Mouse (Mus musculus): ENCODE results near the gene Slfn5. TPM values are rescaled to one million over a fixed set of nuclear protein-coding genes. Genes with fewer than 3 reads are reported as not detected.

Gene Slfn5
- polyA plus RNA-seq, 1 experiment from 2014 or later = 4.5 TPM

DNA sequence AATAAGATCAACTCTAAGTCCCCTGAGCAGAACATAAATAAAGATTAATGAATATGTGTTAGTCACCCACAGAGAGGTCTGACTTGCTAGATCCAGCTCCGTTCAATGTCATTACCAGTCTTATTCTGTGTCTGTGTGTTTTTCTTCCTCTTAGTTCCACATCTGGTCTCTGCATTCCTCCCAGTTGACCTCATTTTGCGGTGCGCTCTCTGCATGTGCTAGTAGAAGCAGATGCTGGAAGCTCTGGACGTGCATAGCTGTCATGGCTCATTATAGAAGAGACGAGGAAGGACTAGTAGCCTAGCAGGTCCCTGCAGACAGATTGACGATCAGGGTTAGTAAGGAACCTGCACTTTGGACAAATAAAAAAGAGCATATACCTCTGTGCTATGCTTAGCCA is 7.8 kb upstream of the Slfn5 start:
- H3K27me3 ChIP-seq (ENCODE audit: insufficient read depth, low read length) = peaks cover 3% of the 10 kb centered on the region
- H3K27ac ChIP-seq (ENCODE audit: low read depth) = no peak overlapping the region
- H3K4me3 ChIP-seq (ENCODE audit: low read depth, low read length) = no peak overlapping the region
- H3K4me1 ChIP-seq (ENCODE audit: insufficient read depth) = no peaks in the 10 kb centered on the region
- H3K36me3 ChIP-seq (replicated peaks; ENCODE audit: insufficient read depth, low read length) = no peaks in the 10 kb centered on the region
- DNase-seq (no peak), ATAC-seq (no peak)
- H3K9ac ChIP-seq (replicated peaks) = no peak overlapping the region
- 59% methylated on average over 6 of the region's 6 CpGs for WGBS (ENCODE audit: insufficient replicate concordance)
- TF ChIP-seq CTCF (IDR thresholded peaks at IDR 0.05; ENCODE audit: low read depth) (no peak), EP300 (IDR thresholded peaks at IDR 0.05; ENCODE audit: low read depth) (no peak)
- no peak overlapping the region for H3K4me2 ChIP-seq (ENCODE audit: low read depth, low read length)
- H3K9me3 ChIP-seq (ENCODE audit: low read length) = no peaks in the 10 kb centered on the region

DNA sequence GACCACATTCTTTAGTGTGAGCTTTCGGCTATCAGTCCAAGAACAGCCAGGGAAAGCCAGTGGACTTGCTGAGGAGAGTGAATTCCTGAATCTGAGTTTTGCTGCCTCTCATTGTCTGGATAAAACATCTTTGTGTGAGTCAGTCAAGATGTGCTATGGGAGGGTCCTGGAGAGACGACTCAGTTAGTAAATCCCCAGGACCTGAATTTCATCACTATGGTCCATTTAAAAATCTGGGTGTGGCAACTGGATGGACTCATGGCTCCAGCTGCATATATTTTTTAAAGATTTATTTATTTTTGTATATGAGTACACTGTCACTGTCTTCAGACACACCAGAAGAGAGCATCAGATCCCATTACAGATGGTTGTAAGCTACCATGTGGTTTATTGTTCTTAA is 5.5 kb upstream of the Slfn5 start:
- Histone ChIP-seq H3K4me3 (ENCODE audit: low read depth, low read length) (no peak overlapping the region), H3K36me3 (replicated peaks; ENCODE audit: insufficient read depth, low read length) (no peaks in the 10 kb centered on the region), H3K27me3 (ENCODE audit: insufficient read depth, low read length) (peaks cover 6% of the 10 kb centered on the region), H3K27ac (ENCODE audit: low read depth) (no peak overlapping the region), H3K9ac (replicated peaks) (no peak overlapping the region), H3K4me1 (ENCODE audit: insufficient read depth) (no peaks in the 10 kb centered on the region), H3K4me2 (ENCODE audit: low read depth, low read length) (no peak overlapping the region), H3K9me3 (ENCODE audit: low read length) (no peaks in the 10 kb centered on the region)
- no peak for TF ChIP-seq CTCF (IDR thresholded peaks at IDR 0.05; ENCODE audit: low read depth)
- TF ChIP-seq EP300 (IDR thresholded peaks at IDR 0.05; ENCODE audit: low read depth) = no peak
- DNase-seq = no peak
- 50% methylated on average over 2 of the region's 2 CpGs for WGBS (ENCODE audit: insufficient replicate concordance)
- ATAC-seq = no peak

DNA sequence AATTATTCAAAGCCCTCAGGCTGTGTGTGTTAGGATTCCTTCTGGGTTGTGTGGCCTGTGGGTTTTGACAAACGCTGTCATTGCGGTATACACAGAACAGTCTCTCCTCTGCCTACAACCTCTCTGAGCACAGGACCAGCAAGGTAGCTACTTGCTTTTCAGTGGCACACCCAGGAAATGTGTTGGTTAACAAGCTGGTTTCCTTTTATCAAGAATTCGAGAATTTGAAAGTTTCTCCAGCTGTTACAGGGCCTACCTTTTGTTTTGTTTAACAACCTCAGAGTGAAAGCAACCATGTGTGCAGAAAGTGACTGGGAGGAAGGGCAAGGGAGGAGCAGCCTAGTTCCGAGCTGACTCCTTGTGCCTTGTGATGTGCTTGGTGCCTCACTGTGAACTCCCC is 3.7 kb upstream of the Slfn5 start:
- no peaks in the 10 kb centered on the region for H3K36me3 ChIP-seq (replicated peaks; ENCODE audit: insufficient read depth, low read length)
- H3K4me3 ChIP-seq (ENCODE audit: low read depth, low read length) = no peak overlapping the region
- no peak overlapping the region for H3K27ac ChIP-seq (ENCODE audit: low read depth)
- peaks cover 5% of the 10 kb centered on the region; the same call in 1 of the 2 replicates for H3K4me1 ChIP-seq (ENCODE audit: insufficient read depth)
- H3K9me3 ChIP-seq (ENCODE audit: low read length) = no peaks in the 10 kb centered on the region
- 51% methylated on average over 4 of the region's 4 CpGs for WGBS (ENCODE audit: insufficient replicate concordance)
- H3K9ac ChIP-seq (replicated peaks) = no peak overlapping the region
- H3K27me3 ChIP-seq (ENCODE audit: insufficient read depth, low read length) = peaks cover 23% of the 10 kb centered on the region
- no peak for DNase-seq
- no peak overlapping the region for H3K4me2 ChIP-seq (ENCODE audit: low read depth, low read length)
- TF ChIP-seq EP300 (IDR thresholded peaks at IDR 0.05; ENCODE audit: low read depth) (no peak), CTCF (IDR thresholded peaks at IDR 0.05; ENCODE audit: low read depth) (no peak)
- no peak for ATAC-seq

DNA sequence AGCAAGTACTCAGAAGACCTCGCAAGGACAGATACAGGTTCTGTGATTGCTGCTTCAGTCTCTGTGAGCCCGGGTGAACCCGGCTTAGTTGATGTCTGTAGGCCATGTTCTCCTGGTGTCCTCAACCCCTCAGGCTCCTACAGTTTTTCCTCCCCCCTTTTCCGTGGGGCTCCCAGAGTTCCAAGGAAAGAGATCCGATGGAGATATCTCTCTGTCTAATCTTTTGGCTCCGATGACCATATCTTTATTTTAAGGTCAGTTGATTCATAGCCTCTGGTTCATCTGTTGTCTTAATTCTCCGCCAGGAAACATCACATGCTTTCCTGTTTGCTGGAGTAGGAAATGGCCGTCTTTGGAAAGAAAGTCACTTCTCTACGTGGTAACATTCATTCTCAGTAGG is 2.1 kb upstream of the Slfn5 start:
- H3K27ac ChIP-seq (ENCODE audit: low read depth) = no peak overlapping the region
- TF ChIP-seq CTCF (IDR thresholded peaks at IDR 0.05; ENCODE audit: low read depth) (no peak), EP300 (IDR thresholded peaks at IDR 0.05; ENCODE audit: low read depth) (no peak)
- no peaks in the 10 kb centered on the region for H3K36me3 ChIP-seq (replicated peaks; ENCODE audit: insufficient read depth, low read length)
- H3K4me3 ChIP-seq (ENCODE audit: low read depth, low read length) = no peak overlapping the region
- no peaks in the 10 kb centered on the region for H3K9me3 ChIP-seq (ENCODE audit: low read length)
- H3K27me3 ChIP-seq (ENCODE audit: insufficient read depth, low read length) = peaks cover 27% of the 10 kb centered on the region
- H3K4me2 ChIP-seq (ENCODE audit: low read depth, low read length) = no peak overlapping the region
- DNase-seq (no peak), ATAC-seq (no peak)
- H3K4me1 ChIP-seq (ENCODE audit: insufficient read depth) = peaks cover 5% of the 10 kb centered on the region; the same call in 1 of the 2 replicates
- no peak overlapping the region for H3K9ac ChIP-seq (replicated peaks)
- 61% methylated on average over 9 of the region's 9 CpGs for WGBS (ENCODE audit: insufficient replicate concordance)

DNA sequence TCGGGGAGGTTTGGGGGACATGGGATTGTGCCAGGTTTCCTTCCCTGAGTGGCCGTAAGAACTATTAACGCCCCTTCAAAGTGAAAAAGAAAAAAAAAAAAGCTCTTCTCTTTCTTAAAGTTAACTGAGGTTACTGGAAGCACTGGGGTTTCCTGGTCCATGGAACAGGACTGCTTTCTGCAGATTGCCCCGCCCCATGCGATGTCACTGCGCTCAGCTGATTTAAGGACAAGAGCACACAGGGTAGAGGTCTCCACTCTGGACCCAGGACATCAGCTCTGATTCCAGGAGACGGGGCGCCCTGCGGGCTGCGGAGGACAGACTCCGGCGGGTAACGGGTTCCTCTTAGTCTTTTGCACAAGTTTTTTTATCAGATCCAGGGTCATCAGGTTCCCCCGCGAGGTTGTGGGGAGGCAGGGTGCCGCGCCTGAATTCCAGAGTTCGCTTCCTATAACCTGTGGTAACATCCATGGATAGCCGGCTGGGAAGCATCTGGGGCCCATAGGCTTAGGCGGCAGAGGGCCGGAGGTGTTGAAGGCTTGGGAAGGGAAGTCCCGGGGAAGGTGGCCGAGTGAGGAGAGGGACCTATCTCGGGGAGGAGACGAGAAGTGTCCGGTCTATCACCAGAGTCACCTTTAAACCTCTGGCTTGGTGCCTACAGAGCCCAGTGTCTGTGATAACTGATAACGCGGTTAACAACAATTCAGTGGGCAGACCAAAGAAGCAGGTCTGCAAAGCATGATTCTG is 889 bp downstream of the Slfn5 start:
- ATAC-seq (peak; percentile 67; the same call in 1 of the 2 replicates), DNase-seq (peak; percentile 38)
- Histone ChIP-seq H3K27me3 (ENCODE audit: insufficient read depth, low read length) (peaks cover 40% of the 10 kb centered on the region), H3K4me2 (ENCODE audit: low read depth, low read length) (peak overlapping the region; percentile 57), H3K4me1 (ENCODE audit: insufficient read depth) (peaks cover 9% of the 10 kb centered on the region; the same call in 1 of the 2 replicates), H3K9me3 (ENCODE audit: low read length) (no peaks in the 10 kb centered on the region), H3K36me3 (replicated peaks; ENCODE audit: insufficient read depth, low read length) (no peaks in the 10 kb centered on the region), H3K9ac (replicated peaks) (peak overlapping the region; percentile 33), H3K4me3 (ENCODE audit: low read depth, low read length) (peak overlapping the region; percentile 44), H3K27ac (ENCODE audit: low read depth) (peak overlapping the region; percentile 72)
- WGBS (ENCODE audit: insufficient replicate concordance) = 4% methylated on average over 28 of the region's 28 CpGs
- TF ChIP-seq CTCF (IDR thresholded peaks at IDR 0.05; ENCODE audit: low read depth) (no peak), EP300 (IDR thresholded peaks at IDR 0.05; ENCODE audit: low read depth) (no peak)

DNA sequence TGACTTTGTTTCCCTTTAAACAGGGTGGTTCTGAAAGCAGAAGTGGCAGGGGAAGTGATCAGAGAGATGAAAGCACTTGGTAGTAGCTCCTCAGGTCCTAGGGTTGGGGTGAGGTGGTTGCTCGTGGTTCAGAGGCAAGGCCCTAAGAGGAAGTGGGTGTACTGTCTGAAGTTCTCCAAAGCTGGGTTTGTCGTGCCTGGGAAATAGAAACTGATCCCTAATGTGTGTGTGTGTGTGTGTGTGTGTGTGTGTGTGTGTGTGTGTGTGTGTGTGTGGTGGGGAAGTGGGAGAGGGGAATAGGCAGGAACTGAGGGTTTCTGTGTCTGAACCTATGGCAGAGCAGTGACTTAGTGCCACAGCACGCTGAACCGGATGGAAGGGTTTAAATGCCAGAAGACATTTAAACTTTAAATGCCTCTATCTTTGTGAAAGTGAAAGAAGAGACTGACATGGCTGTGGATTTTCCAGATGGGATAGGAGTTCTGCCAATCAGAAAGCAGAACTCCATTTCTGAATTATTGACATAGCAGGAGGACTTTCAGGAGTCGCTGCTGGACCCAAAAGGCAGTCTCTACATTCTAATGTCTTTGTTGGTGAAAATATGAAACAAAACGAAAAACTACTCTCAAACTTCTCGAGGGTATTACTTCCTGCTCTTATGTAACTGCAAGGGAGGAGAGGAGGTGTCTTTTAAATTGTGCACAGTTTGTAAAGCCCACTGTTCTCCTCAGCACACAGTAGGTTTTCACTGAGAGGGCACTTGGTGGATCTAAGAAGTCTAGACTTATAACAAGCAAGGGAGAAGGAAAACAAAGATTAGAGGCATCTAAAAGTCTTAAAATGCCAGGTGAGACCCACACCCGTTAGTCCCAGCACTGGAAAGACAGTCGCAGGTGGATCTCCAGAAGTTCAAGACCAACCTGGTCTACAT is 1.7 kb downstream of the Slfn5 start:
- H3K9me3 ChIP-seq (ENCODE audit: low read length) = no peaks in the 10 kb centered on the region
- peaks cover 9% of the 10 kb centered on the region; the same call in 1 of the 2 replicates for H3K4me1 ChIP-seq (ENCODE audit: insufficient read depth)
- peak overlapping the region; percentile 44 for H3K4me3 ChIP-seq (ENCODE audit: low read depth, low read length)
- 23% methylated on average over 9 of the region's 9 CpGs for WGBS (ENCODE audit: insufficient replicate concordance)
- ATAC-seq (peak; percentile 70), DNase-seq (peak; percentile 45)
- H3K27me3 ChIP-seq (ENCODE audit: insufficient read depth, low read length) = peaks cover 40% of the 10 kb centered on the region
- TF ChIP-seq EP300 (IDR thresholded peaks at IDR 0.05; ENCODE audit: low read depth) = no peak
- TF ChIP-seq CTCF (IDR thresholded peaks at IDR 0.05; ENCODE audit: low read depth) = no peak
- H3K27ac ChIP-seq (ENCODE audit: low read depth) = peak overlapping the region; percentile 72
- H3K36me3 ChIP-seq (replicated peaks; ENCODE audit: insufficient read depth, low read length) = no peaks in the 10 kb centered on the region
- H3K9ac ChIP-seq (replicated peaks) = peak overlapping the region; percentile 31; the same call in 1 of the 2 replicates
- peak overlapping the region; percentile 57 for H3K4me2 ChIP-seq (ENCODE audit: low read depth, low read length)

Data from liver, postnatal 0 days (tissue).